Mouse (Mus musculus) ES-E14 (cell line): ENCODE measurements around the gene Senp5. TPM values are rescaled to one million over a fixed set of nuclear protein-coding genes. Genes with fewer than 3 reads are reported as not detected.

Experiments used
- DNase-seq: peaks from one replicate; pipeline ENCODE4 v3.0.0-alpha.2; 2013; ENCODE audit warnings: low read depth, low spot score
- H3K27ac ChIP-seq: 2 replicates; pipeline ENCODE4 v1.5.1; 2012; ENCODE audit warnings: low read depth, mild to moderate bottlenecking, low read length, moderate library complexity, mixed read lengths; ENCODE audit not compliant: poor library complexity, insufficient read depth, severe bottlenecking
- H3K36me3 ChIP-seq: 2 replicates; pipeline ENCODE4 v1.6.1; 2012; ENCODE audit warnings: mild to moderate bottlenecking, low read length, moderate library complexity, mixed read lengths; ENCODE audit not compliant: control insufficient read depth, poor library complexity, insufficient read depth, severe bottlenecking
- H3K4me1 ChIP-seq, 2 experiments: fragments of 150-350 bp in 1 of 2; sonication (generic) in 1 of 2; 2 replicates each; pipeline ENCODE4 v1.6.1; 2012; ENCODE audit warnings: low read length in 2 of 2, mild to moderate bottlenecking in 1 of 2, mixed read lengths in 1 of 2; ENCODE audit not compliant: control insufficient read depth in 2 of 2, insufficient read depth in 2 of 2, poor library complexity in 1 of 2
- H3K4me3 ChIP-seq, 2 experiments: fragments of 150-350 bp in 1 of 2; sonication (generic) in 1 of 2; 2 replicates each; pipeline ENCODE4 v1.5.1; 2012; ENCODE audit warnings: low read length in 2 of 2, low read depth in 1 of 2, mild to moderate bottlenecking in 1 of 2, mixed read lengths in 1 of 2; ENCODE audit not compliant: insufficient read depth in 1 of 2, poor library complexity in 1 of 2, severe bottlenecking in 1 of 2
- H3K9ac ChIP-seq: 2 replicates; pipeline ENCODE4 v1.6.1; 2012; ENCODE audit warnings: low read depth, mild to moderate bottlenecking, low read length, mixed read lengths; ENCODE audit not compliant: poor library complexity, insufficient read depth, severe bottlenecking
- H3K9me3 ChIP-seq: fragments of 150-350 bp; sonication (generic); 2 replicates; pipeline ENCODE4 v1.6.1; 2012; ENCODE audit warnings: low read depth, mild to moderate bottlenecking, low read length; ENCODE audit not compliant: control insufficient read depth, insufficient read depth
- CHD2 ChIP-seq: IDR thresholded peaks from 2 replicates; pipeline ENCODE4 v1.6.1; 2014; ENCODE audit warnings: mild to moderate bottlenecking, low read depth, low read length, inconsistent platforms
- HCFC1 ChIP-seq: IDR thresholded peaks from 2 replicates; pipeline ENCODE4 v1.6.1; 2012; ENCODE audit warnings: low read length, inconsistent platforms, borderline replicate concordance; ENCODE audit not compliant: insufficient read depth
- MAFK ChIP-seq: IDR thresholded peaks from 2 replicates; pipeline ENCODE4 v1.6.1; 2014; ENCODE audit warnings: mild to moderate bottlenecking, low read depth, low read length, inconsistent platforms; ENCODE audit not compliant: insufficient read depth
- ZC3H11A ChIP-seq: IDR thresholded peaks from 2 replicates; pipeline ENCODE4 v1.6.1; 2012; ENCODE audit warnings: low read depth, mild to moderate bottlenecking, inconsistent platforms, low read length, borderline replicate concordance
- ZNF384 ChIP-seq: IDR thresholded peaks from 2 replicates; pipeline ENCODE4 v1.6.1; 2012; ENCODE audit warnings: low read depth, low read length, inconsistent platforms
- in situ Hi-C, 2 experiments: fragments of 600-800 bp; cut with MboI; formaldehyde crosslinking; loops; one replicate each; pipeline ENCODE4 v1.15.1; 2025; ENCODE audit warnings: low sequenced_read_pairs in 2 of 2, inconsistent platforms in 1 of 2; ENCODE audit not compliant: unreplicated experiment in 2 of 2
- total RNA-seq: library from RNA; depleted of rRNA; stranded (reverse); fragments of 300-350 nt; gene quantifications from 2 replicates; pipeline ENCODE4 v1.2.3, GENCODE M21; 2012; rRNA removed

Gene Senp5
- total RNA-seq, 1 experiment: 16.3 TPM

DNA sequence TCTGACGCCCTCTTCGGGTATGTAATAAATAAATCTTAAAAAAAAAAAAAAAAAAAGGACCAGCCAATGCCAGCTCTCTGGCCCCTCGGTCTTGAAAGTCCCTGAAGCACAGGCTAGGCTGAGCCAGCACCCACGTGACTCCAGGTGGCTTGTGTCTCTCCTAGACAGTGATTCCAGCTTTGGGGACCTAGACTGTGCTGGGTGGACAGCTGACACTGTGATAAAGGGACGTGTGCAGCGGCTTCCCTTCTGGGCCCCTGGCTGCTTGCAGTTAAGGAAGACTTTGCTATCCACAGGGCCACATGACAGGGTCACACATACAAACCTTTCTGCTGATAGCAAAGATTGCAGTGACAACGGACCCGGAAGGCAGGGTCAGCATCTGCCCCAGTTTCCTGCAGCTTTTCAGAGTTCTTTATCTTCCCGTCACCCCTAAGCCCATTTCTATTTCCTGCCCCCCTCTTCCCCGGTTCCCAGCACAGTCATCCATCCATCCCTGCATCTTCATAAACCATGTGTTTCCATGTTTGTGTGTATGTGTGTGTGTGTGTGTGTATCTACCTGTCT lies 92.7 kb downstream of the Senp5 start:
- TF ChIP-seq ZNF384: no peak
- TF ChIP-seq MAFK: no peak
- TF ChIP-seq CHD2: no peak
- TF ChIP-seq HCFC1: no peak
- no peak for TF ChIP-seq ZC3H11A
- Histone ChIP-seq H3K27ac (no peak overlapping the region), H3K9me3 (no peaks in the 10 kb centered on the region), H3K9ac (no peak overlapping the region), H3K36me3 (no peaks in the 10 kb centered on the region), H3K4me3 (no peak overlapping the region), H3K4me1 (peaks cover 0 to 16% of the 10 kb centered on the region in 2 experiments; a peak in 2 of 4 replicates)
- in situ Hi-C loops: no loop called here
- DNase-seq: no peak

Other genes with a start within 250 kb of the Senp5 start
- gene Meltf, start 124.5 kb downstream of the Senp5 start, total RNA-seq: 0.40 and 0.58 TPM in 2 replicates
- 0.42 and 0.71 TPM in 2 replicates for gene Pigz, start 69.4 kb downstream of the Senp5 start, total RNA-seq
- gene 0610012G03Rik, start 54.8 kb downstream of the Senp5 start, total RNA-seq: 27.5 and 27.8 TPM in 2 replicates
- gene Ncbp2, start 54.8 kb downstream of the Senp5 start, total RNA-seq: 82.0 and 84.4 TPM in 2 replicates
- 17.9 and 26.9 TPM in 2 replicates for gene Pak2, start 76.1 kb upstream of the Senp5 start, total RNA-seq
- gene Pigx, start 96.5 kb upstream of the Senp5 start, total RNA-seq: 59.5 and 86.2 TPM in 2 replicates
- 8.9 and 11.9 TPM in 2 replicates for gene Cep19, start 96.5 kb upstream of the Senp5 start, total RNA-seq
- 6.4 and 7.2 TPM in 2 replicates for gene Nrros, start 162.3 kb upstream of the Senp5 start, total RNA-seq
- gene Bex6, start 176.5 kb upstream of the Senp5 start, total RNA-seq: 1.4 and 1.6 TPM in 2 replicates
- 11.4 and 14.2 TPM in 2 replicates for gene Fbxo45, start 243.9 kb upstream of the Senp5 start, total RNA-seq
- gene Wdr53, start 243.9 kb upstream of the Senp5 start, total RNA-seq: 11.5 and 14.9 TPM in 2 replicates